Mouse (Mus musculus) mesoderm, embryonic 11.5 days (tissue): ENCODE measurements around the gene Slc8a1.

Source experiments
- DNase-seq: peaks from one replicate; pipeline ENCODE4 v3.0.0-alpha.2; 2012; ENCODE audit warnings: low read depth, low spot score

Gene Slc8a1

DNA sequence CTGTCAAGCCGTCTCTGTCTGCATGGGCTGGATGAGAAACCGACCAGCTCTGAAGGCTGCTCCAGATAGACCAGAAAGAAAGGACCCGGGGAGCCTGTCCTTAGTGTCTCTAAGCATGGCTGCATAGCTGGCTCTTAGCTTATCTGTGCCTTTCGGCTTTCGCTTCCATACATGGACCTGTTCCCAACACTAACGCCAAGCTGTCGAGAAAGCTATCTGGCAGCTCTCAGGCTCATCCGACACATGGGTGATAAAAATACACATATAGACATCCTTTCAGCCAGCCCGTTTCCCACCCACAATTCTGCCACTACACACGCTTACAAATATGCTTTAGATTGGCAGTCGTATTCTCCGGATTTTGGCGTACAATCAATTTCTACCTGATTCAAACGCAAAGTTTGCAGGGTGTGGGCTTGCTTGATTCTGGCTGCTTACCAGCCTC, at the start of gene Slc8a1:
Slc8a1 (minus strand) TSS at position 67 of the 445 bp plus-strand sequence.
- DNase-seq, result no peak

DNA sequence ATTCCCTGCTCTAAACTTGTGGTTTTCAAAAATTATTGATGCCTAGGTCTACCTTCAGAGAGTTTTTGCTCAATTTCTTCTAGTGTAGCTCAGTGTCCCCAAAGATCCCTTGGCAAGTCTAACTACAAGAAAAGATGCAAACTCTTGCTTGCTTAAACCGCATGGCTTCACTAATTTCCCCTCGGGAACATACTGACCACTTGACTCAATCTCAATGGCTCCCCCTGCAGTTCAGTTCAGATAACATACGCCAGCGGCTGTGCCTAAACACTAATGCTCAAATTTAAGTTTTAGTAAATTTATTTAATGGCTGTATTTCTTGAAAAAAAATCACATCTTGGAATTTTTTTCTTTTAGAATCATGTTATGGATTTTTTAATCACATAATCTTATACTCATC, 49.2 kb upstream of the Slc8a1 start:
- peak; percentile 55 for DNase-seq

DNA sequence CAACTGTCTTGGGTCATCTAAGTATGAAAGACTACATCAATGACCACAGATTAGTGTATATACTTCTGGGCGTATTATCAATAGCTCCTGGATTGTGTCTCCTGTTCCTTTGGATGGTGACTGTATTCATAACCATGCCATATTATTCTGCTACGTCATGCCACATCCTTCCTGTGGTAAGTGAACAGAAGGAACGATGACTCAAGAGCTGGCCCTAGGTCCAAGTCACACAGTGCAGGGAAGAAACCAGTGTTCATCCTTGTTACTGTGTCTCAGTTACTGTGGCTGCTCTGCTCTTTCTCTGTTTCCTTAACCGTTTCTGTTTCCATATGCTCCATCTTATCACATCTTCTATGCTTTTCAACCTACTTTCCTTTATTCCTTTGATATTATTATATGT, 44.1 kb upstream of the Slc8a1 start:
- DNase-seq, result no peak

DNA sequence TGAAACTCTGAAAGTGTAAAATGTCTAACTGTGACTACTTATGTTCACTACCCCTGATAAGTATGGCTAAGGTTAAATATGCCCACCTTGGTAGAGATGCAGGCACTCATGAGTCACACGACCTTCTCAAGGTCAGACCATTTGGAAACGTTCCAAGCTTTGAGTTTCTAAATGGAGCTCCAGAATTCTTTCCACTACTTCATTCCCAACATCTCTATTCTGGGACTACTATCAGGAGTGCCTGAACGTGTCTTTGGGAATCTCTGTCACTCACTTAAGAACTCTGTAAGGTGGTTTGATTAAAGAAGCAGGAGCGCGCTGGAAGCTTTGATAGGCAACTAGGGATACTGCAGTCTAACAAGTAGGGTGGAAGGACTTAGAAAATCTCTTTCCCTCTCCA, 43.3 kb upstream of the Slc8a1 start:
- no peak for DNase-seq

DNA sequence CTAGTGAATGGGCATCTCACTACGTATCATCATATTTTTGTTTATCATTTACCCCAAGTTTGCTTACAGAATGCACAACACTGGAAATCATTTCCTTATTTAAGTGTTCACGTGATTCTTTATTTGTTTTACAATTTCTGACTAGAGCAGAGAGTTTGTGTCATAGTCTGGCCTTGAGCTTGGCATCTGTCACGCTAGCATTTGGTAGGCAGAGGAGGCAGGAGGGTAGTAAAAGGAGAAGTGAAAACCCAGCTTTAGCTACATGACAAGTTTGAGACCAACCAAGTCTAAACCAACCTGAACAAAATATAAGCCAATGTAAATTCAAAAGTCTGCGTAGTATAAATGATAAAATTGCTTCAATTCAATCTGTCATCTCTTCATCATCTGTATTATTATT, 41.7 kb upstream of the Slc8a1 start:
- no peak for DNase-seq

DNA sequence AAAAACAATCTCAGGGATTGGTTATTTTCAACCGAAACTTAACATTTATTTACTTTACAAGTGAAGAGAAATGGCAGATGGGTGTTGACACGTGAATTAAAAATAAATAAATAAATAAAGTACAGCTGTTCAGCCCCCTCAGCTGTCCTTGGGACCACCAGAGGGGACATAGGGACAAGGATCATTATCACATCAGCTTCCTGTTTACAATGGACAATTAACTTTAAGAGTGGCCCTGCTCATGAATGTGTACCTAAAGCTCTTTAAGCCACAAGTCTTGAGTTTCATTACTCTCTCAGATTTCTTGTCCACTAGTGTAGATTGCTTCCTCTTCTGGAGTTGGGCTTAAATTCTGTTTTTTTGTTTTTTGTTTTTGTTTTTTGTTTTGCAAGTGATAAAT, 12.5 kb upstream of the Slc8a1 start:
- no peak for DNase-seq

DNA sequence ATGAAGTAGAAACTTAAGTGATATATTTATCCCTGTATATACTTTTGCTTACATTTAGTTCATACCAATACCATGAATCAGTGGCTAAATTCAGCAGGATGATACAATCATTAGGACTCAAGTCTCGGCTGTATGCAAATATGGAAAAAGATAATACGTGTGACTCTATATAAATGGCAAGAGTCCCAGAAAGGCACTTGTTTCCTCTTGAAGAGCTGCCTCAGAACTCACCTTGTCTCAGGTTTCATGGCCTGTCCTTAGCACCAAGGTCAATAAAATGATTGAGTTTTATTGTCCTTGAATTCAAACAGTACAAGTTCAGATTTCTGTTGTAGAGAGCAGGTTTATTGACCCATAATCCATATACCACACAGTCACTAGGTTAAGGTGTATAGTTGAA, 4.9 kb upstream of the Slc8a1 start:
- no peak for DNase-seq

DNA sequence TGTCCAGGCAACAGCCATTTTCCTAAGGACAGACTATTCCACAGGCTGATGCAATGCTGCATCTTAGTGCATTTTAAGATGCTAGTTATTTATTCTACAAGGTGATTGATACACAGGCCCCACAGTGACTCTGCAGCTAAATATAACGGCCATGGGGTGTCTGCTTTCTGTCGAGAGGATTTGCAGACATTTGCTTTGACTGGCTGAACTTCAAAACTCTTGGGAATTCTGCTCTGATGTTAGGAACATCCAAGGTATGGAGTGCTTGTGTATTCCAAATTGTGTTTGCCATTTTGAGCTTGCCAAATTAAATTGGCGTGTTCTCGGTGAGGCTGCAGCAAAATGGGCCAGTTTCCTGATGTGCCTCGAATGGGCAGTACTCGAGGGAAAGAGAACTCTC, 2.4 kb upstream of the Slc8a1 start:
- DNase-seq, result peak; percentile 21

DNA sequence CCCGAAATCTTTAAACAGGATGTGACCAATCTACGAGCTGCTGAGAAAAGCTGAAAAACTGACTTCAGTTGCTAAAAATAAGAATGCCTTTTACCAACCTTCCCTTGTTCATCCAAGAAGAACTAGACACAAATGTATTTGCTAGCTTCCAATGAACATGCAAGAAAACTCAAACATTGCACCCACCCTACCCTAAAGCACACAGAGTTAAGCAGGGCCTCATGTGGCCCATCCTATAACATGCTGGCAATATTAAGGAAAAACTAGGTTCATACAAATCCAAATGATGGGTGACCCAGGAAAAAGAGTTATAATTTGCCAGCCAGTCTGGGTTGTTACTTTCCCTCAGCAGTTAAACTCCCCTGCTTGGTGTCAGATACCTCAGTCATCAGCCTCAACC, 398 bp downstream of the Slc8a1 start:
- DNase-seq, result no peak

DNA sequence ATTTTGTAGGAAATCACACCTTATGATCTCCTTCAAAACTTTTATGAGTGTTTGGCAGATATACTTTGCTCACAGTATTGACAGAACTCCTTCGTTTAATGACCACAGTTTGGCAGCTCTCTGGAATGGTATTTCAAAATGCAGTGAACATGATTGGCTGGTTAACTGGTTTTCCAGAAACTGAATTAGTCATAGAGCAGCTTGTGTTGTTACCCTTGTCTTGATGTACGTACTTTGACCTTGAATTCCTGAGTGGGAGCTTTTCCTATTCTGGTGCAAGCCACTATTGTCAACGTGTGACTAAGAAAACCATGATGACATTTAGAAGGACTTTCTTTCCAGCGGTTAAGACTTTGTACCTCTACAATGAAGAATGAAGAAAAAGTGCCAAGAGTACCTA, 868 bp downstream of the Slc8a1 start:
- DNase-seq, result no peak

DNA sequence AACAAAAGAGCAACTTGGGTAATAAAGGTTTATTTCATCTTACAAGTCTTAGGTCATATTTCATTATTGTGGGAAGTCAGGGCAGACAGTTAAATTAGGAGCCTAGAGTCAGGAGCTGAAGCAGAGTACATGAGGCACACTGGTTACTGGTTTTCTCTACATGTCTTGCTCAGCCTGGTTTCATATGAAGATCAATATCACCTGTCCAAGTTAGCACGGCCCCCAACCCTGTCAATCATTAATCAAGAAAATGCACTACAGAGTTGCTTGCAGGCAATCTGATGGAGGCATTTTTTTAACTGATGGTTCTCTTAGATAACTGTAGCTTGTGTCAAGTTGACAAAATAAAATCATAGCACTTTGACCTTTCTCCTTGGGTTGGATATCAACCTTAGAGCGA, 2.6 kb downstream of the Slc8a1 start:
- DNase-seq, result no peak

DNA sequence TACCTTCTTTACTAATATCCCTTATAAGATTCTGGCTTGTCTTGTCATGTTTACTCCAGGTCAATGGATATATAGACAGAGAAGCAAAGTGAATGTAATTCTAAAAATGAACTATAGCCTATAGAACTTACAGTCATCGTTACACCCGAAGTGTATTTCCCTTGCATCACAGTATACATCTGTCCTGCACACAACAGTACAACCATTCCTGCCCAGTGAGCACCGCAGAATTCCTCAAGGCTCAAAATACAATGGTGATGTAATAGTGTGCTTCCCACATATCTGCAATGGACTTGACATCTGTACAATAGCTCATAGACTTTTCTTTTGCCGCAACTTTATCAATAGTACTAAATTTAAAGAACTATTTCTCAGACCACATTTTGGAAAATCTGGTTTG, 8.3 kb downstream of the Slc8a1 start:
- no peak for DNase-seq

DNA sequence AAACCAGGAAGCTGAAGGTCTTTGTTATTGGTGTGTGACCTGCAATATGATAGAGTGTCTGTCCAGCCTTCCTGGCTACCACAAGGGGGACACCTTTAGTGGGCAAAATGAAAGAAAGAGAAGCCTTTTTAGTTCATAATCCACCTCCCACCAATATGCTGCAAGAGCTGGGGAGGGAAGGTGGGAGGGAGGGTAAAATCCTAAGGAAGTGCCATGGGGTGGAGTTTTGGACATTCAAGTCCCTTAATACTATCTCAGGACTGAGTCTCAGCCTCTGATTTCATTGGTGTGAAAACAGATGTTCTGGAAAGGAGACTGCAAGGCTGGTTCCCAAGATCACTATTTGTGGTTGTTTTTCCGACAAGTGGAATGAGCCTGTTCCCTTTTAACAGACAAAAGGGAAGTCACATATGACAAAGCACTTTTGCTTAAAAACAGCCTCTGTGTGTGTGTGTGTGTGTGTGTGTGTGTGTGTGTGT, 25.9 kb downstream of the Slc8a1 start:
- DNase-seq, result no peak

DNA sequence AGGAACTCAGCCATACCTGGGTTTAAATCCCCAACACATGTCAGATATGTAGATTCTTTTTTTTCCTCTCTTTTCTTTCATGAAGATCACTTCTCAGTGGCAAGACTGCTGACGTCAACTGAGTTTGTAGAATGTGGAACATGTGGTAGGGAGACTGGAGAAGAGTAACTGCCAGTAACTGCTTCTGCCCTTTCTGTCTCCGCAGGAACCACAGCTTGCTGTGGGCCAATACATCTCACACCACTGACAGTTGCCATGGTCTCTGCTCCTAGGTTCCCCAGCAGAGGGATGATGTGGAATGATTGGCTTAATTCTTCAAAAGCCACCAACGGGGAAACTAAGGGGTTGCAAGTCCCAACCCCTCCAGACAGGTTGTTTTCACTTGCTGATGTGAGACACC, 33.4 kb downstream of the Slc8a1 start:
- peak; percentile 27 for DNase-seq

DNA sequence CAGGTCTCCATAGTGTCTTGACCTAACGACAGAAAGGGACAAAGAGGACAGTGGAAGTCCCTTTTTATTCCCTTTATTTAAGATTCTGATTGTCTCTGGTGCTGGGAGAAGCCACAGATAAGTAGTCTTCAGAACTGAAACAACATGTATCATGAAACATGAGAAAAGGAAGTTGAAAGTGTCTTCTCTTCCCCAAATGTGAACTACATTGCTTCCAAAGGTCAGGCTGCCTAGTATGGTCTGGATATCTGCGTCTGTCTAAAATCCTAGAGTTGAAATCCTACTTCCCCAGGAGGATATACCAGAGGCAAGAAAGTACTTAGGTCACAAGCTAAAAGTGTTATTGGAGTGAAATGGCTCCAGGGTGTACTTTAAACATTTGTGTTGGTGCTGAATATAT, 34.9 kb downstream of the Slc8a1 start:
- DNase-seq, result no peak

DNA sequence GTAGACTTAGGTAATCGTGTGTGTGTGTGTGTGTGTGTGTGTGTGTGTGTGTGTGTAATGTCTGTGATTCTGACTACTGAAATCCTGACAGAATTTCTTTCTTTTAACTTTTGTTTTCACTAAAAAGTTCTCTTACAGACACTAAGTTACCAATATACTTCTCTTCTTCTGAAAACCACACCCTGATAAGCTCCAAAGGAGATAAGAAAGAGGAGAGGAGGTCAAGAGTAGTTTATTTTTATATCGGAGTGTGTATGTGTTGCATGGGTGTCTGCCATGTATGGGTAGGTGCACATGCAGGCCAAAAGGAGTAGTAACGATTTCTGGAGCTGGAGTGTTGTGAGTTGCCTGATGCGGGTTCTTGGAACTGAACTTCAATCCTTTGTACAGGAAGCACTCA, 36.5 kb downstream of the Slc8a1 start:
- DNase-seq, result no peak

DNA sequence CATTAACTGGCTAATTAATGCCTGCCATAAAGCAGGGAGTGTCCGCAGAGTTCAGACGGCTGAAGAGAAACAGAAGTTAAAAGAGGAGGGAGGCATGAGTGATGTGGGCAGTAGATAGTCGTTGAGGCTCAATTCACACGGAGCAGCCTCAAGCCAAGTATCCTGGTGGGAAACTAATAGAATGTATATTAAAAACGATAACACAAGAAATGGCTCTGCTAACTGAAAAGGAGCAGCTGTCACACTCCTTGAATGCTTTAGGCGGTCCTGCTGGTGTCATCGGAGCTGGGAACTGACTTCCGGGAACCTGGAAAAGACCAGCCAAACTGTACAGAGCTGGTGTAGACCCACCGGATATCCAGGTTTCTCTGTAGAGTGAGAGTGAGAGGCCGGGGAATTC, 39.4 kb downstream of the Slc8a1 start:
- no peak for DNase-seq

DNA sequence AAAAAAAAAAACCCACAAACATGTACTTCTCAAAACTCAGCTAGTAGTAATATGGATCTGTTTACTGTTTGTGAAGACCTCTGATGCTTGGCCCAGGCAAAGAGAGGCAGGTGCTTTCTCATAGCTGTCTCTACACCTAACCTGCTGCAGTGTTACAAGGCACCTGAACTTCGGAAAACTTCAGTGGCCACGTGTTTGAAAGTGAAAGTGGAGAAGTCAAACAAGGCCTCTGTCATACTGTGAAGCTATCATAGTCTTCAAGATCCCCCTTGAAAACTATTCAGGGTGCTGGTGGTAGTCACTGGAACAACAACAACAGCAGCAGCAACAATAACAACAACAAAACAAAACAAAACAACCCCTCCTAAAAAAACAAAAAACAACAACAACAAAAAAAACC, 40.5 kb downstream of the Slc8a1 start:
- DNase-seq, result no peak

DNA sequence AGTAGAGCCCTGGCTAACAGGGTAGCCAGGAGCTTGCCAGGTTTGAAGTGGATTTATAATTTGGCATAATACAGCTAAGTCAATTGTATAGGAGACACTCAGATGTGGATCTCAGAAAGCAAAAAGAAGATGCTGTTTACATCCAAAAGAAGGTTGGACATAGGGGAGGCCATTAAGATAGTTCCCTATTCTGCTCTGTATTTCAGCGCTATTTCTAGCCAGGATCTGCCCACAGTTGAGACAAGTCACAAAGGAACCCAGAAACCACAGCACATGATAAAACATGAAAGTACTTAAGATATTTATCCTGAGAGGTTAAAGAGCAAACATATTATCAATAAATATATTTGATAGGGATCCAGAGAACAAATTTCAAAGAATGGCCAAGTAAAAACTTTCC, 43.2 kb downstream of the Slc8a1 start:
- no peak for DNase-seq

DNA sequence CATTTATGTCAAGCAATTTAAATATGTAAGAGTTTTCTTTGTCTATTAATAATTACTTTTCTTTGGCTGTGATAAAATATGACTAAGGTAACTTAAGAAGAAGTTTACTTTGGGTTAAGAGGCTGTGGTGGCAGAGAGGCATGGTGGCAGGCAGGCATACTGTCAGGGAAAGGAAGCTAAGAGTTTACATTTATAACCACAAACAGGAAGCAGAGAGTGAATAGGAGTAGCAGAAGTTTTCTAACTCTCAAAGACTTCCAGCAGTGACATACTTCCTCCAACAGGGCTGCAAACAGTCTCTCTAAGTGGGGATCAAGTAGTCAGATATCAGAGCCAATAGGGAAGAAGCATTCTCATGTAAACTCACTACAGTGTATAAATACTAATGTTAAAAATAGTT, 58.6 kb downstream of the Slc8a1 start:
- no peak for DNase-seq

DNA sequence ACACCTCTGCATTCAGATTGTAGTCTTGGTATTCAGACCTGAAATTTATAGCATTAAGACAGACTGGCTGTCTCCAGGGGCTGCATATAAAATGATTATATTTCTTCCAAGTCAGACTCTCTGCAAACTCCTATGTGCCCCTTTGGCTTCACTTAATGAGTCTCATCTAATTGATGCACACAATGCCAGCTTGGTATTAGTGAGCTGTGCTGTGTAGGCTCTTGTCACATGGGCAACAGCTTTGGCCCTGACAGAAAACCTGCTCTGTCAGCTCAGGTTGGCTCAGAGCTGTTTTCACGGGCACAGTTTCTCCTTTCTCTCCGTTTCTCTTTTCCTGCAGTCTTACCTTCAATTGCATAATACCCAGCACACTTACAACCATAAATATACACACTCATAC, 60.7 kb downstream of the Slc8a1 start:
- no peak for DNase-seq

DNA sequence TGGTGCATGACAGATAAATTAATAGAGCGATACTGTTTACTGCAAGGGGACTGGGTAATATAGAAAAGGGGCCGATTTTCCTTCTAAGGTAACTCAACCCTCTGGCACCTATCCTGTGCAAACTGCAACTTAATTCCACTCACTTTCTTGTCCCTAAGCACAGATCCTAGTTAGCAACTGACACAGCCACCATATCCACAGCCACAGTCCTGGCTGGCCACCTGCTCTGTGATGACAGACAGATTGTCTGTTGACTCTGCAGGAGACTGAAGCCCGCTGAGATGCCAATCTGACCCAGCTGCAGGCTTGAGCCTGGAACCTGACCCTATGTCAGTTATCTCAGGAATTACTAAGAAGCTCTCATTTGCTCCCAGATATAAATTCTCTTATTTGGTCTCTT, 62.0 kb downstream of the Slc8a1 start:
- no peak for DNase-seq

DNA sequence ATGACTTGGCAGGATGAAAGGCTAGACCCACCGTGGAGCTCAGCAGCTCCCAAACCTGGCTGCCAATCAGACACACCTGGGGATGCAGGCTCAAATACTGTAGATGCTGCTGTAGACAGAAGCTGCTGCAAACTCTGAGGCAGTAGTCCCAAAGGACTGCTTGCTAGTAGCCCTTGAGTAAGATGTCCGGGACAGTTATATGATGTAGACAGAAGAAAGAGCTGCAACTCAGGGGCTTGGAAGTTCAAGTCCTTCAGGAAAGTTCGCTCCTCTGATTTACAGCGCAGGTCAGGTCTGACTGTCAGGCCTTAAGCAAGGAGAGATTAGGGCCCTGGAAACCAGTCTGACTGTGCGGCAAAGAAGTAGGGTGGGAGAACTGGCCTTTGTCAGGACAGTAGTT, 66.9 kb downstream of the Slc8a1 start:
- peak; percentile 28 for DNase-seq

DNA sequence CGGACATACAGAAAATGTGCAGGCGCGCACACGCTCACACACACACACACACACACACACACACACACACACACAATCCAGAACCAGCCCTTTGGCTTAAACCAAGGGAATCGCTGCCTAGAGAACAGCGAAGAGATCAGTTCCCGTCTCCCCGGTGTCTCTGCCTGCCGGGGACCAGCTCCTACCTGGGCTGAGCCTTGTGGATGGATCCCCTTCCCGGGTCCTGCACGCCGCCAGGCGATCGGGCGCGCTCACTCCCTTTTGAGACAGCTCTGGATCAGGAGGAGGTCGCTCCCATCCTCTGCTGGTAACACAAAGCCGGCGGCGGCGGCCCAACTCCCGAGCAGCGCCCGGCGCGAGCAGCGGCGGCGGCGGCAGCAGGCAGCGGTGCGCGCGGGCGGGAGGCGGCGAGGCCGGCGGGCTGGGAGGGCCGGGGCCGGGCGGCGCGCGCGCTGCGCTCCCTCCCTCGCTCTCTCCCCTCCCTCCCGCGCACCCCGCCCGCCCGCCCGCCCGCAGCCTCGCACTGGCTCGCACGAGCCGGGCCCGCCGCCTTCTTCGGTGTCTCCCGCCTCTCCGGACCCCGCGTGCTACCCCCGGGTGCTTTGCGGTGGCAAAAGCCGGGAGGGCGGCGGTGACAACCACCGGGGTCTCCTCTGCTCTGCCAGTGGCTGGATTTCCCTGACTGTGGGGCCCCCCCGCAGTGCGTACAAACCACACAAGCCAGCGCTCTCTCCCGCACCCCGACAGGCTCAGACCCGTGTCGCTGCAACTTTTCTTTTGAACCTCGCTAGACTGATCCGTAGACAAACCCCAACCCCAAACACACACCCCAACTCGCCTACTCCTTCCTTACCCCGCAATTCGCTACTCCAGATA, 68.1 kb downstream of the Slc8a1 start:
- DNase-seq, result peak; percentile 59
